Mouse (Mus musculus): ENCODE measurements at regions not wholly inside any gene's neighbourhood (a gene's known extent, or its start where the extent isn't known, plus 50 kb on each side); places are given as distances from the start of the nearest gene placed in this dataset.
"Not testable (repeated sequence)": the region's sequence is repeated elsewhere in the genome, so short reads cannot be mapped to it uniquely, and the experiment has no call there.

DNA sequence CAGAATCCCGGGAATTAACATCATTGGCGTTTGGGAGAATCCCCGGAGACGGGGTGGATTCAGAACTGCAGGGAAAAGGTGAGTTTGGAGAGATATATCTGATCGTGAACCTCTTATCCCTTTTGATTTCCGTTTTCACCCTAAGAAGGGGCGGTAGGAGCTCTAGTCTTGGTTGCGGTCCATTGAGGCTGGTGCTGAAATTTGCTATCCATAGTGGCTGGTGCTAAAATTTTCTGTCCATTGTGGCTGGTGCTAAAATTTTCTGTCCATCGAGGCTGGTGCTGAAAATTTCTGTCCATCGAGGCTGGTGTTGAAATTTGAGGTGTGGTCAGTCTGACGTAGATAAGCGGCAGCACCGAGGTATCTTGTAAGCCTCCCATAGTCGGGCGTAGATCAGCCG lies 834.1 kb upstream of the Snrpn start:
- intact Hi-C loops (cut with DNase I); DNase-seq (ENCODE audit: extremely low spot score in 1 of 2, low spot score in 2 of 2): not testable (repeated sequence)

DNA sequence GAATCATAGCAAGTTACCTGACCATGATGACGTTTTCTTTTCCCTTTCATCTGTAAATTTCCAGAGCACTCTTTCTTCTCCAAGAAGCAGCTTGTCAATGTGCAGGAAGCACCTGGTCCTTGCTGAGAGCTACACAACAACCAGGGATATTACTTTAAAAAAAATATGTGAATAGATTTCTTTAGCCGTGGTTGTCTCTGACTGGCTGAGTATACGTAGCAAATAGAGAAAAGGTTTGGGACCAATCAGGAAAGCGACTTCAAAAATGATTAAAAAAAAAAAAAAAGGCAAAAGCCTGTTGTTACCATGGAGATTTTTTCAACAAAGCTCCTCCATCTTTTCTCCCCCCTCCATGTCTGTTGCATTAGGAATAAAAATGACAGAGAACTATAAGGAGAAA lies 821.2 kb upstream of the Snrpn start:
- intact Hi-C loops (cut with DNase I): no loop called here
- DNase-seq (ENCODE audit: extremely low spot score in 1 of 2, low spot score in 2 of 2): no peak

DNA sequence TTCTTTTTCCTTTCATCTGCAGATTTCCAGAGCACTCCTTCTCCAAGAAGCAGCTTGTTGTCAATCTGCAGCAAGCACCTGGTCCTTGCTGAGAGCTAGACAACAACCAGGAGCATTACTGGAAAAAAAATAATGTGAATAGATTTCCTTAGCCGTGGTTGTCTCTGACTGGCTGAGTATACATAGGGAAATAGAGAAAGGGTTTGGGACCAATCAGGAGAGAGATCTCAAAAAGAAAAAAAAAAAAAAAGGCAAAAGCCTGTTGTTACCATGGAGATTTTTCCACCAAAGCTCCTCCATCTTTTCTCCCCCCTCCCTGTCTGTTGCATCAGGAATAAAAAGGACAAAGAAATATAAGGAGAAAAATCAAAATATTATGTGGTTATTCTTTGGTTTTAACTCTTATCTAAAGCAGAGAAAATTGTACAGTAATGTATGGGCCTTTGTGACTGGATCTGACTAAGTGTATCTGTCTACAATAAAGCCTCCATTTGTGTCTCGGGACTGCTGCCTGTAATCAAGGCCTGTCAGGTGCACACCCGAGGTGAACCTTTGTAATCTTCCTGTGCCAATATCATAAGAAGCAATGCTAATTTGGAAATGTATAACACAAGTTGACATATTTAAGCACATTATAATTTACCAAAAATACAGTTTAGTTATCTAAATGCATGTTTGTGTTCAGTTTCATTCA lies 799.9 kb upstream of the Snrpn start:
- DNase-seq (ENCODE audit: extremely low spot score in 1 of 2, low spot score in 2 of 2): no peak
- intact Hi-C loops (cut with DNase I): loop anchor here (10.0 kb wide), 1 partner anchor 65 kb away; no protein-coding TSS in a partner anchor

Data from left cerebral cortex, postnatal 10 days (tissue).